Mouse (Mus musculus): ENCODE data around the gene Nfe2l3.

- TF ChIP-seq CTCF (IDR thresholded peaks at IDR 0.05; ENCODE audit: low read depth, low read length) (no peak), GATA2 (IDR thresholded peaks at IDR 0.05; ENCODE audit: borderline replicate concordance, low read depth, low read length) (no peak)
Observed at GRCm38 (mm10) chr6:51479136-51479731, 46.8 kb downstream of the Nfe2l3 start.
